Mouse (Mus musculus) heart, adult 2 months (tissue): ENCODE measurements around the gene Uqcc1.

Experiments used
- CTCF ChIP-seq: fragments of 200-600 bp; IDR thresholded peaks from 2 replicates; pipeline ENCODE4 v1.8.1; 2022; ENCODE audit warnings: antibody characterized with exemption, mild to moderate bottlenecking, moderate library complexity
- EP300 ChIP-seq: fragments of 200-500 bp; IDR thresholded peaks from 2 replicates; pipeline ENCODE4 v1.6.1; 2011; ENCODE audit warnings: low read depth, low read length, control low read depth; ENCODE audit not compliant: insufficient read depth
- POLR2A ChIP-seq: fragments of 200-500 bp; IDR thresholded peaks from 2 replicates; pipeline ENCODE4 v1.6.1; 2011; ENCODE audit warnings: mild to moderate bottlenecking, low read depth, low read length, control low read depth; ENCODE audit not compliant: insufficient read depth

DNA sequence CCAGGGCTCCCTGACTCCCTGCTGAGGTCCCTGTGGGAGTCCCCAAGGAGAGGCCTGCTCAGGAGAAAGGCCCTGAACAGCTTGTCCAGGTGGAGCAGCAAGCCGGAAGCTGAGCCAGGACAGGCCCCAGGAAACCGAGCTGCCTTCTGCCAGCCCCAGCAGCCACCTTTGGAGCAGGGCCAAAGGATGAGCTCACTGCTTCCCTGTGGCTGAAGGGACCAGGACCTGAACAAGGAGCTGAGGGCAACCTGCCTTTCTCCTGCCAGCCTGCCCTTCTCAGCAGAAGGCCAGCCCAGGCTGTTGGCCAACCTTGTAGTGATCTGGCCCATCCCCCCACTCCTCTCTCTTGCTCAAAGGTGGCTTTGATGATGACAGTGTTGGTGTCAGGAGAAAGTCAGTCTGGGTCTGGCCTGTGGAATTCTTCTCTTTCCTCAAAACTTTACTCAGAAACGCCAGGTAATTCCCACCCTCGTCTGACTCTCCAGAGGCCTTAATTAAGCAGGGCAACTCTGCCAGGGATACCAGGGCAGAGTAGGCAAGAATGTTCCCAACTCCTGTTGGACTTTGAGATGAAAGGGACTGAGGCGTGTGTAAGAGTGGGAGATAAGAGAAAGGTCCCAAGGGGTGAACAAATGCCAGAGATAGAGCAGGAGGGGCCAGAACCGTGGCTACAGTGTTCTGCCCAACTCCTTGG, 124.7 kb downstream of the Uqcc1 start:
- TF ChIP-seq EP300 (no peak), POLR2A (no peak), CTCF (no peak)
